Mouse (Mus musculus) spleen, embryonic (tissue): ENCODE measurements around the gene Pank1.

Experiments
- CTCF ChIA-PET: fragments of 350-600 bp; sonication (Branson Sonifier 250); formaldehyde crosslinking; loops from one replicate; lab custom pipeline; 2022; lab: Charles Lee

The Pank1 gene

GRCm38 (mm10) chr19:34878603-34879541 lies at the start of gene Pank1:
TSS of gene Pank1 (minus strand) at chr19:34879455.
- CTCF ChIA-PET = no interaction called here

DNA sequence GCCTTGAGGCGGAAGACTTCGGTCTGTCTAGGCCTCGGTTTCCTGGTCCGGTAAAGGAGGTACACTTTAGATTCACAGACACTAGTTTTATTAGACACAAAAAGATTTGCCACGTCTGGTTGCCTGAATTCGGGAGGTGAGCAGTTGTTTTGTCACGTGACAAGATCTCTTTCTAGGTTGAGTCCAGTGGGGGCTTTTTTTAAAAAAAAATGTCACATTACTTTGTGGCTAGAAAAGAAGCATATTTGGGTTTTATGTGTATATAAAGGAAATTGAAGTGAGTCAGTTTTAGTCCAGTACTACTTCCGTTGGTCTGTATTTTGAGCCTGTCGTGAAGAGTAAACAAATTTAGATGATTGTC lies 43.3 kb upstream of the Pank1 start:
- CTCF ChIA-PET = no interaction called here

- CTCF ChIA-PET = no interaction called here
These were observed 42.7 kb upstream of the Pank1 start, which contains the start of gene Kif20b for GRCm38 (mm10) chr19:34921652-34922602. TSS of gene Kif20b (plus strand) at chr19:34922361.

DNA sequence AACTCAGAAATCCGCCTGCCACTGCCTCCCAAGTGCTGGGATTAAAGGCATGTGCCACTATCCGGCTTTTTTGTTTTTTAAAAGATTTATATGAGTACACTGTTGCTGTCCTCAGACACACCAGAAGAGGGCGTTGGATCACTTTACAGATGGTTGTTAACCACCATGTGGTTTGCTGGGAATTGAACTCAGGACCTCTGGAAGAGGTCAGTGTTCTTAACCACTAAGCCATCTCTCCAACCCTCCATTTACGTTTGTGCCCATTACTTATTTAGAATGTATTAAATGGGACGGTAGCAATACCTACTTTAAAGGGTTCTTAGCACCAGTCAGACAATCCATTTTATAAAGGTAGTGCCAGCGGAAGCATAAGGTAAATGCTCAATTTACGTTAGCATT lies 42.0 kb upstream of the Pank1 start:
- CTCF ChIA-PET = no interaction called here

- CTCF ChIA-PET = interaction anchor here (0.6 kb wide), 1 partner anchor 38 kb away, joined by 3 read pairs; no protein-coding TSS in a partner anchor
These were observed 41.3 kb upstream of the Pank1 start for GRCm38 (mm10) chr19:34920531-34920930.

DNA sequence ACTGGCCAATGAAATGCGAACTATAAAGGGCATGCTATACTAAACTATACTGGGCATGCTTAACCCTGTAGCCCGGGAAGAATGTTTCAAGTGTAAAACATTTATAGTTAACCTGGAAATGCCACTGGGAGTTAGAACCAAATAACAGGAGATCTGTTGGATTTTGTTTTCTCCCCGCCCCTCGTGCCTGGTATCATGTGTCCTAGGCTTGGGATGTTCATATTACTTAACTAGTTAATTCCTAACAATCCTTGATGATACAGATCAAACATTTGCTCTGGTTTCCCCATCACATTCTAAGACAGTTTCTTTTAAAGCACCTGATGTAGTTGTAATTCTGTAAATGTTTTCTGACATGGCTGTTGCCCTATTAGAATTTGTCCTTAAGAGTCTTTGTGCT lies 40.8 kb upstream of the Pank1 start:
- CTCF ChIA-PET = no interaction called here

- CTCF ChIA-PET = no interaction called here
These were observed 33.1 kb upstream of the Pank1 start for GRCm38 (mm10) chr19:34912366-34912765.

GRCm38 (mm10) chr19:34906772-34907171 lies 27.5 kb upstream of the Pank1 start:
- CTCF ChIA-PET = no interaction called here

DNA sequence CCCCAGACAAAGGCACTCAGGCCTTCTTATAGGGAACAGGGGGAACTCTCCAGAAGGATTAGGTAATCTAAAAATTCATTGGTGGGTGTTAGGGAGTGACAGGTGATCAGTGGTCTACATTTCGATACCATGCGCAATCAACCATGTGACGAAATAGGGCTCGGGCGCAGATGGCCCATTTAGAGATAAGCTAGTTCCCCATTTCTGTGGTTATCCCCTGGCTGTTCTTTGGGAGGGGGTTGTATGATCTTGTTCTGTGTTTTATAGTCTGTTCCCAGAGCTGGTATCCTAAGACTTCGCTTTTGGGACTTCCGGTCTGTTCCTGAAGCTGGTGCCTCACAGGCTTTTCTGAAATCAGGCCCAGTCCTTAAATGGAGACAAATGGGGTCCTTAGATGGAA lies 26.2 kb upstream of the Pank1 start:
- CTCF ChIA-PET = no interaction called here

DNA sequence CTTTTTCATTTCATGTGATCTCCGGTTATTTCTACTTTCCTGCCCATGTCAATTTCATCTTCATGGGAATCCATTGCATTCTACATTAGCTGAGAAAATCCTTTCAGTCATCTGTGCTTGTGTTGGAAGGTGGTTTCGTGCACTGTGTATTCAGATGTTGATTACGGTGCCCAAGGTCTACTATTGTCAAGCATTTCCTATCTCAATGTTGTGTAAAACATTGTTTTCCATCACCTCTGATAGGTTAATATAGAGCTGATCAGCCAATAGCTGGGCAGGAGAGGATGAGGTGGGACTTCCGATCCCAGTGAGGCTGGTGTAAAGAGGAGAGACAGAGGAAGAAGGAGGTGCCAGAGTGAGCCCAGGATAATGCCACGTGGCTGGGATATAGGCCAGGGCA lies 24.8 kb upstream of the Pank1 start:
- CTCF ChIA-PET = no interaction called here

DNA sequence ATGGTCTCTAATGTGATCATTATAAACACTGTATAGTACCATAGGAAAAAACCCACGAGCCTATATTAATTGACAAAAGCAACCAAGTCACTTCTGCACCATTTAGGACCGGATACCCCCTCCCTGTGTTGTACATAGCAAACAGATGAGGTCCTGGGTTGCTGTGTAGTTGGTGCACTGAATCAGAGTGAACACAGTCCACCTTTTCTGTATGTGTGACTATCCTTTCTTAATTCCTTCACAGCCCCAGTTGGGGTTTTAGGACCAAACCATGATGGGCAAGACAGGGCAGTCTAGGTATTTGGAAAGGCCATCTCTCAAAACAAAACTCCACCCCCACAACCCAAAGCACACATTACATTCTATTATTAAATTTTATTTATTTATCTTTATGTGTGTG lies 22.5 kb upstream of the Pank1 start:
- CTCF ChIA-PET = interaction anchor here (0.5 kb wide), 1 partner anchor 42 kb away, joined by 3 read pairs; no protein-coding TSS in a partner anchor

DNA sequence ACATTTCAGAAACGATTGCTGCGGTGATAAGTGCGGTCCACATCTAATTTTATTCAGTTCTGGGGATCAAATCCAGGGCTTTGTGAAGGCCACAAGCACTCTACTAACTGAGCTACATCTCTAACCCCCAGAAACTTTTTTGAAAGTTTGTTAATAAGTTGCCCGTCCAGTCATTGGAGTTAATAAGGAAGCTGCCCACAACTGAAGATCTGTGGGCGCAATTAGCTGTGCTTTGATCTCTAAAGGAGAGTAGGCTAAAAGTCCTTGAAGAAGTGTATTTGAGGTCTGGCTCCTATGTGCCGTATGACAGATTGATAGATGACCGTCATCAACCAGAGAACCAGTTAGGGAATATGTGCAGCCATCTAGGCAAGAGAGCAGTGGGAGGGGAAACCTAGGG lies 22.0 kb upstream of the Pank1 start:
- CTCF ChIA-PET = no interaction called here

GRCm38 (mm10) chr19:34898941-34899340 lies 19.7 kb upstream of the Pank1 start:
- CTCF ChIA-PET = no interaction called here

GRCm38 (mm10) chr19:34897082-34897965 lies 18.1 kb upstream of the Pank1 start:
- CTCF ChIA-PET = no interaction called here

GRCm38 (mm10) chr19:34895082-34895481 lies 15.8 kb upstream of the Pank1 start:
- CTCF ChIA-PET = no interaction called here

GRCm38 (mm10) chr19:34891590-34891989 lies 12.3 kb upstream of the Pank1 start:
- CTCF ChIA-PET = no interaction called here

- CTCF ChIA-PET = no interaction called here
These were observed 11.7 kb upstream of the Pank1 start for GRCm38 (mm10) chr19:34890981-34891380.

DNA sequence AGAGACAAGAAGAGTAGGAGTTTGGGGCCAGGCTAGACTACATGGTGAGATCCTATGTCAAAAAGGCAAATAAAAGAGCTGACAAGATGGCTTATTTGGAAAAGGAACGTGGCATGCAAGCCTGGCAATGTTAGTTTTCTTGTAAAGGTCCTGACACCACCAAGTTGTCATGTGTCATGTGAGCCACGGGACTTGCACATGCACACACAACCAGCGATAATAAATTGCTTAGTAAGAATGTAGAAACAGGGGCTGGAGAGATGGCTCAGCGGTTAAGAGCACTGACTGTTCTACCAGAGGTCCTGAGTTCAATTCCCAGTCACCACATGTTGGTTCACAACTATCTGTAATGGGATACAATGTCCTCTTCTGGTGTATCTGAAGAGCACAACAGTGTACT lies 7.1 kb upstream of the Pank1 start:
- CTCF ChIA-PET = no interaction called here

- CTCF ChIA-PET = no interaction called here
These were observed 4.4 kb upstream of the Pank1 start for GRCm38 (mm10) chr19:34883526-34884224.

- CTCF ChIA-PET = interaction anchor here (0.6 kb wide), 1 partner anchor 38 kb away, joined by 3 read pairs; no protein-coding TSS in a partner anchor
These were observed 3.2 kb upstream of the Pank1 start for GRCm38 (mm10) chr19:34882443-34882842.
